Mouse (Mus musculus): ENCODE data around the gene Klf3.

GRCm38 (mm10) chr5:64829606-64830005 lies 26.4 kb downstream of the Klf3 start:
- TF ChIP-seq CTCF (IDR thresholded peaks at IDR 0.05; ENCODE audit: low read depth, low read length) = no peak
- no peak for TF ChIP-seq POLR2A (IDR thresholded peaks at IDR 0.05; ENCODE audit: insufficient read depth, low read length)

Measured in ES-Bruce4 (cell line).